Mouse (Mus musculus): Measurements from ENCODE around the gene Rab5b.
"Not testable (repeated sequence)": the region's sequence is repeated elsewhere in the genome, so short reads cannot be mapped to it uniquely, and the experiment has no call there.

The Rab5b gene

DNA sequence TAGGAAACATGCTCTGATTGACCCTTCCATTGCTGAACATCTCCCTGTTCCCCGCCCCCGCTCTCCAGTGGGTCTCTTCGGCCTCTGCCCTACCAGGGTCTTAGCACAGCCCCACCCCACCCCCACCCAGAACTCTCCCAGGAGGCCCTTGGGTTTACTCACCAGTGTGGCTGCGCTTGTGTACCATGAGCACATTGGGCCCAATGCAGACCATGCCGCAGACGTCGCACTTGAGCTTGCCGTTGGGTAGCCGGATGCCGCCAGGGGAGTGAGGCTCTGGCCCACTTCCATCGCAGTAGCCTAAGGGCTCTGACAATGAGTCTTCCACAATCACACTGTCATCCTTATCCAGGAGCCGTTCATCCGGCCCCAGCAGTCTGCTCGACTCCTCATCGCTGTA is 55.2 kb downstream of the Rab5b start:
- DNase-seq = no peak

DNA sequence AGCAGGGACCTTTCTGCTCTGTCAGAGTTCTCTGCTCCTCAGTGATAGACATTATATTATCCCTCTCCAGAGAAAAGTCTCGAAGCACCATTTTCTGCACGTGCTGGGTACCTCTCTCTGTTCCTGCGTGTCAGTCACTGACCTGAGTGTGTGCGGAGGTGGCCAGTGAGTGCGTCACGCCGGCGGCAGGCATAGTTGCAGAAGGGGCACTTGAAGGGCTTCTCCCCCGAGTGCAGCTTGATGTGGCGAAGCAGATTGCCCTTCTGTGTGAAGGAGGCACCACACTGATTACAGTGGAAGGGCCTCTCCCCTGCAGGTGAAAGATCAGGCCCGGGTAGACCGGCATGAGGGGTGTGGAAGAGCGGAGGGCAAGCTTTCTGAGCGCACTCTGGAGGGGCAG is 56.1 kb downstream of the Rab5b start:
- no peak for DNase-seq

DNA sequence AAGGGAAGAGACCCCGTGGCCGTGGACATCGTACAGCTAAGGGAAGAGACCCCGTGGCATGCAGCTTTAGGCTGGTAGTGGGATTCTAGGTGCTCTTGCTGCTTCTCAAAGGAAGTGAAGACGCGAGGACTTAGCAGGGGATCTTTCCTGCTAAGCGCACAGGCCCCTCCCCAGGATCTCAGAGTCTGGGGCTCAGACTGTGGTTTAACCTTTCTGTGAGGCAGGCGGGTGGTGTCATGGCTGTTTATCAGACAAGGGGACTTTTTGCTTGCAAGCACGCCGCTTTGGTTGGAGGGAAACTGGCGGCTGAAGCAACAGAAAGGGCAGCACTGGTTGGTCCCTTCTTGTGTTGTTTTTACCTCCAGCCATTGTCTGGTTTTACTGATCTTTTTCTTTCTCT is 59.1 kb downstream of the Rab5b start:
- peak; percentile 43 for DNase-seq

DNA sequence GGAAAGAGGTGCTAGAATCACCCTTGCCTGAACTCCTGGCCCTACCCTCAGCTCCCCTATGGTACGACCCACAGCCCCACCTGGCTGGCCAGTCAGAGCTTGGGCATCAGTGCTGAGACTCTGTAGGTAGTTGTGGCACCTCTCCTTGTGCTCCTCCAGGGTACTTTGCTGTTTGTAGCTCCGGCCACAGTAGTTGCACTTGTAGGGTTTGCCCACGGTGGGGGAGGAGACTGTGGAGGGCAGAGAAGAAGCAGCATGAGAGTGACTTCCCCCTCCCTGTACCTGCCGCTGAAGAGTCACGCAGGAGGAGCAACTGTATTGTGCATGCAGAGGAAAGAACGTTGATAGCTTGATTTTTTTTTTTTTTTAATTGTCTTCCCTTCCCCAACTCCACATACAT is 59.5 kb downstream of the Rab5b start:
- no peak for DNase-seq

DNA sequence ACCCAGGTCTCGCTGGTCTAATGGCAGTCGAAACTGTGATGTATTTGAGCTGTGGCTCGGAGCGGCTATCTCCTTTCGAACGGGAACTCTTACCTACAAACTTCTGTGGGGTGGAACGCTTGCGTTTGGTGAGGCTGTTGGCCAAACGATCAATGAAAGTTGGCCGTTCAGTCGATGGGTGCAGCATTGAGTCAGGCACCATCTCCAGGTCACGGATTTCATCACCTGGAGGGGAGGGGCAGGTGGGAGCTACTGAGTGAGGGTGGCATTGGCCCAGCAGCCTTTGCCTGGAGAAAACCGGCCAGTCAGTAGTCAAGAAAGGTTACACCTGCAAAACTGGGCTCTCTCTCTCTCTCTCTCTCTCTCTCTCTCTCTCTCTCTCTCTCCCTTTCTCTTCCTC is 60.4 kb downstream of the Rab5b start:
- DNase-seq = peak; percentile 32

DNA sequence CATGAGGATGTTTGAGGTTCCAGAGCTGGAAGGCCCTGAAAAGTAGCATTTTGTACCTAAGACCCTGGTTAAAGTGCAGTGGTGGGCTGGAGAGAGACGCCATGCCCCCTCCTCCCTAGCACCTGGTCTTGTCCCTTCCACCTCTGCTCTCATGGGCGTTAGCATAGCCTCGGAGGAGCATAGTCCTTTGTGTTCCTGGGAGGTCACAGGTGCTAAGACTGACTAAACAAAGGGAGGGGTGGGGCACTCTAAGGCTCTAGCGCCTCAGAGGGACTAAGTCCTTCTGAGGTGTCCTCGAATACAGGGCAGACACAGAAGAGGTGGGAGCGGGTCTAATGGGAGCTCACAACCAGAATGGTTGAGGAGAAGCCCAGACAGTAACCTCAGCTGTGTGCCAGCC is 64.5 kb downstream of the Rab5b start:
- DNase-seq = no peak

DNA sequence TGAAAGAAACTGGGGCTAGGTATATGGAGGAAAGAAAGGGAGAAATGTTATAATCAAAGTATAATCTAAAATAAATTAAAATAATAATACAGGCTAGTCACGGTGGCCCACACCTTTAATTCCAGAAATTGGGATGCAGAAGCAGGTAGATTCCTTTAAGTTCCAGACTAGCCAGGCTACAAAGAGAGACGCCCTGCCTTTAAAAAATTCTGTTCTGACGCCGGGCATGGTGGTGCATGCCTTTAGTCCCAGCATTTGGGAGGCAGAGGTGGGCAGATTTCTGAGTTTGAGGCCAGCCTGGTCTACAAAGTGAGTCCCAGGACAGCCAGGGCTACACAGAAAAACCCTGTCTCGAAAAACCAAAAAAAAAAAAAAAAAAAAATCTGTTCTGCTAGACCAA is 65.8 kb downstream of the Rab5b start:
- not testable (repeated sequence) for DNase-seq

DNA sequence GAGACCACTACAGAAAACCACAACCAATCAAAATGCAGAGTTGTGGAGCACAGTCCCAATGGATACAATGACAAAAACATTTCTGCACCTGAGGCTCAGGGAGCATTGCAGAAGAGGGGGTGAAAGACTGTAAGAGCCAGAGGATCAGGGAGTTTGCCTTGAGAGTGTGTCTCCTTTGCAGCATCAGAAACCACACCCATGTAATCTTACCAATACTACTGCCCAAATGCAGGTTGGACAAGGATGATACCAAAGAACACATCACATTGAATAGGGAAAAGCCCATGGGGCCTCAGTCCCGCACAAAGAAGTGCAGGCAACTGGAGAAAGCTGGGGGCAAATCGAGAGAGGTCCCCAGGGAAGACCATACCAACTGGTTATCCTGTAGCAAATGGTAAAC is 66.3 kb downstream of the Rab5b start:
- peak; percentile 51 for DNase-seq

DNA sequence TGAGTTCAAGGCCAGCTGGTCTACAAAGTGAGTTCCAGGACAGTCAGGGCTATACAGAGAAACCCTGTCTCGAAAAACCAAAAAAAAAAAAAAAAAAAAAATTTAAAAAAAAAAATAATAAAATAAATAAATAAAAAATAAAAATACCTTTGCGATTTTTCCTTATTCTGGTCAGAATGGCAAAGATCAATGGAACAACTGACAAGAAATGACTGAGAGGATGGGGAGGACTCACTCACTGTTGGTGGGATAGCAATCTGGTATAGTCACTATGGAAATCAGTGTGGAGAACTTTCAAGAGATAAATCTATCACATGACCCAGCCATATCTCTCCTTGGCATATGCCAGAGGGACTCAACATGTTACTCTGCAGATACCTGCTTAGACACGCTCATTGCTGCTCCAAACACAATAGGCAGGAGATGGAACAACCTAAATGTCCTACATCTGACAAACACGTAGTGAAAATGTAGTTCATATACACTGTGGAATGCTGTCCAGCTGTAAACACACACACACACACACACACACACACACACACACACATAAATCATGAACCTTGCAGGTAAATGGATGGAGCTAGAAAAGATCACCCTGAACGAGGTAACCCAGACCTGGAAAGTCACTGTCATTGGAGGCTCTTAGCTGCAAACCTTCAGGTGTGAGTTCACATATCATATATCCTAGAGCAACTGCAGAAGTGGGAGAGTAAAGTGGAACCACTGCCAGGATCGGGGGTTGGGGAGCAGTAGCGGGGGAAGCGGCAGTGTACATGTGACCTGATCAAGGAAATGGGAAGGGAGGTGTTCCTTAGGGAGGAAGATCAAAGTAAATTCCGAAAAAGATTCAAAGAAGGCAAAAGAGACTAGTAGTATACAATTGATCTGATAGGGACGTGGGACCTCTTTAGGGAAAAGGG is 68.4 kb downstream of the Rab5b start:
- DNase-seq = peak; percentile 19

Data from liver (tissue).